Mouse (Mus musculus) adipocyte (in vitro differentiated cells): ENCODE results near the gene Nectin4.

Experiments used
- DNase-seq: peaks from one replicate; pipeline ENCODE4 v3.0.0-alpha.2; 2016; ENCODE audit warnings: low spot score

Nectin4 gene

DNA sequence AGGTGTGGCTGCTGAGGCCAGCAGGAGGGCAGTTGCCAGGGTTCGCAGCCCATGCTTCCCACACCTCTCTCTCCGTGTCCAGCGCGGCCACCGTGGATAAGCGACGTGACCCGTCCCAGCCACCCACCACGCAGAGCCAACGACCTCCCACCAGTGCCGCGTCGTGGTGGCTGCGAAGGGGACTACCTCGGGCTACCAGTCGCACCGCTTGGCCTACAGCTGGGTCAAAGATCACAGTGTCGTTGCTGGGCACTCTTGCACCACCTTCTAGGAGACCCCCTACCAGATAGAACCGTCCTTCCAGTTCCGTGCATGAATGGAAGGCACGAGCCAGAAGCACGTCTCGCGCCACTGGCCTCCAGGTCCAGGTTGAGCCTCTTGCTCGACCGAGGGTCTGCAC, 9.6 kb upstream of the Nectin4 start:
- DNase-seq, result no peak

DNA sequence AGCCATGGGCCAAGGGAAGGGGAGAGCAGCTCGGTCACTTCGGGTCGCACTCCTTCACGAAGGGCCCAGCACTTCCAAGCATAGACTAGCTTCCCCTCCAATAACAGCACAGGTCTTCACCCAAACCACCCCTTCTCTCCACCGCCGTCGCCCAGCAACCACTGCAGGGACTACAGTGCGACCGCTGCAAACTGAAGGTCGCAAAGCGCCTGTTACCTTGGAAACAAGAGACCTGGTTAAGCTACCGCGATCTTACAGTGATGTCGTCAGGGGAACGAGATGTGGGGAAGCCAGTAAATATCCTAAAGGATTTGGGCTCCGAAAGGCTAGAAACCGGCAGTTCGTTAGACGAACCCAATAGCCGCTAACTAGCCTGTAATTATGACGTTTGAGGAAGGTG, 9.2 kb upstream of the Nectin4 start, which contains the start of gene Klhdc9:
Klhdc9 (minus strand) TSS at position 143 of the 400 bp plus-strand sequence.
- no peak for DNase-seq

GRCm38 (mm10) chr1:171361106-171362103, 8.5 kb upstream of the Nectin4 start:
- peak; percentile 85 for DNase-seq

GRCm38 (mm10) chr1:171365934-171366333, 4.0 kb upstream of the Nectin4 start:
- DNase-seq, result no peak

GRCm38 (mm10) chr1:171372880-171373279, 3.0 kb downstream of the Nectin4 start:
- no peak for DNase-seq

- DNase-seq, result no peak
Observed at GRCm38 (mm10) chr1:171373946-171374345, 4.0 kb downstream of the Nectin4 start.

- no peak for DNase-seq
Observed at GRCm38 (mm10) chr1:171375646-171376097, 5.8 kb downstream of the Nectin4 start.

- no peak for DNase-seq
Observed at GRCm38 (mm10) chr1:171378298-171378697, 8.4 kb downstream of the Nectin4 start.

- DNase-seq, result no peak
Observed at GRCm38 (mm10) chr1:171379935-171380599, 10.2 kb downstream of the Nectin4 start.

- no peak for DNase-seq
Observed at GRCm38 (mm10) chr1:171382096-171382620, 12.3 kb downstream of the Nectin4 start.

GRCm38 (mm10) chr1:171384361-171384760, 14.5 kb downstream of the Nectin4 start:
- no peak for DNase-seq

DNA sequence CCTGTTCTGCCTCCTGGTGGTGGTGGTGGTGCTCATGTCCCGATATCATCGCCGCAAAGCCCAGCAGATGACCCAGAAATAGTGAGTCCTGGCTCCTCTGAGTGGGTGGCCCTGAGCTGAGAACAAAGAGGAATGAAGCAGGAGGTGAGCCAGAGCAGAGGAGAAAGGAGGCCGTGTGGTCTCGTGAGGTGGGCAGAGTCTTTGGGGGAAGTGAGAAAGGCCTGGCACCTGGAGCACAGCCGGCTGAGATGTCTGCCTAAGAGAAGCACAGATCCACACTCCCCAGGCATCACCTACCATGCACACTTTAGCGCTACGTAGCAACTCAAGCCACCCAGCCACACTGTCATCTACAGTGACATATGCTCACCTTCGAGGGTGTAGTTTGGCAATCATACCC, 15.3 kb downstream of the Nectin4 start:
- DNase-seq, result no peak

GRCm38 (mm10) chr1:171387099-171387498, 17.2 kb downstream of the Nectin4 start:
- DNase-seq, result no peak

DNA sequence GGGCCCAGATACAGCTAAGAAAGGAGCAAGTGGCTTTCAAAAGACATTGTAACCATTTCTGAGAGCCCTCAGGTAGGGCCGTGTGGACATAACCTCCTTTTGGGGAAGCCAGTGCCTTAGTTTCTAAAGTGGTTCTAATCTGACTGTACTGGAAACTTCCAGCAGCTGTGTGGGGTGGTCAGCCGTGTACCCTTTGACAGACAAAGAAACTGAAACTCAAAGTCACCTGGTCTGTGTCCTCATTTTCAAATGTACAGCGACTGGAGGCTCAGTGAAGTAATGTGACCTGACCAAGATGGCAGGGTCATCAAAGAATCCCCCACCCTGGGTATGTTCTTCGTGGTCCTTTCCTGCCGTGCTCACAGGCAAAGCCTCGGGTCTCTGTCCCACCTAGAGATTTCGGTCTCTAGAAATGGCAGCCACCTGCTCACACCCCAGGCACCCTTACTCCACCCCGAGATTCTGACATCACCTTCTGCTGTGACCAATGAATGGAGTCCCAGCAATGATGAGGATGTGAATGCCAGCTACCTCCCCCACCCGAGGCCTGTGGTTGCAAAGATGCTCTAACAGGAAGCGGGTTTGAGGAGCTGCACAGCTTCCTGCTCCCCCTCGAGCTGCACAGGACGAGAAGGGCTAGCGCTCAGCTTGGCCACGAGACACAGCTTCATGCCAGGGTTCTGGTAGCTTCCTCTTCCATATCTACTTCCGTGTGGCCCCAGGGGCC, 18.6 kb downstream of the Nectin4 start, which contains the start of gene Arhgap30:
Arhgap30 (plus strand) TSS at position 579 of the 727 bp plus-strand sequence.
- DNase-seq, result no peak

DNA sequence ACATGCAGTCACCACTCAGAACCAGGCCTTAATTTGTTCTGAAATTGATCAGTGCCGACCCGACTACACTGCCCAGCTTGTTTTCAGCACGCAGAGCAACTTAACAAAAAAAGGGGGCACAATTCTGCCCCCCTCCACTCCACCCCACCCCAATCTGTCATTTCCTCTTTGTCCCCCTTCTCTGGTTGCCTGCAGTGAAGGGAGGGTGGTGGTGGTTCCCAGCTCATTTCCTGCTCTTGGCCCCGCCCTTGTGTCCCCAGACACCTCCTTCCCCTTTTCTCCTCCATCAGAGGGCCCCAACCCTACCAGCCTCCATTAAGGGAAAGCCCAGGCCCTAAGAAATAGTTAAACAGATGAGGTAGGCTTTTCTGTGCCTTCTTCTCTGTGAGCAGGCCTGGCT, 20.2 kb downstream of the Nectin4 start:
- DNase-seq, result no peak

GRCm38 (mm10) chr1:171401821-171402220, 31.9 kb downstream of the Nectin4 start:
- no peak for DNase-seq

GRCm38 (mm10) chr1:171402991-171403390, 33.1 kb downstream of the Nectin4 start:
- no peak for DNase-seq

GRCm38 (mm10) chr1:171407263-171407662, 37.4 kb downstream of the Nectin4 start:
- no peak for DNase-seq

GRCm38 (mm10) chr1:171410231-171410630, 40.3 kb downstream of the Nectin4 start:
- DNase-seq, result no peak

DNA sequence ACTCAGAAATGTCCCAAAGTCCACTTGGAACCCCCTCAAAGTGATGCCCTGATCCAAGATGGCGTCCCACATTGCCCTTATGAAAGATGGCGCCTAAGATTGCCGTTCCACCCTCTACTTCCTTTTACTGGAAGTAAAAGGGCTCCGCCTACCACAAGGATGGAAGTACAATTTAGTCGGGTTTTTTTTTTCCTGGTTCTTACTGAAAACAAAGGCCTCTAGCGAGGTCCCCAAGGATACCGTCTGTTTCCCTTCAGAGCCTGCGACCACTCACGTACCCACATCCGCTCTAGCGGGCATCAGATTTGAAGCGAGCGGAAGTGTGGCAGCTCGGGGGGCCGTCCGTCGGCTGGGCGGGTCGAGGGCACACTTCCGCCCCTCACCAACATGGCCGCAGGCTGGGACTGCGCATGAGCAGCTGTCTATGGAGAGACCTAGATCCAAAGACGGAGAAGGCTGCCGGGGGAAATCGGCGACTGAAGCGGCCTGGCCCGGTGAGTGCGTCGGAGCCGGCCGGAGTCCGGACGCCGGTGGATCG, 41.1 kb downstream of the Nectin4 start, which contains the start of gene Usf1:
Usf1 (plus strand) TSS at position 367 of the 538 bp plus-strand sequence.
- DNase-seq, result peak; percentile 95

DNA sequence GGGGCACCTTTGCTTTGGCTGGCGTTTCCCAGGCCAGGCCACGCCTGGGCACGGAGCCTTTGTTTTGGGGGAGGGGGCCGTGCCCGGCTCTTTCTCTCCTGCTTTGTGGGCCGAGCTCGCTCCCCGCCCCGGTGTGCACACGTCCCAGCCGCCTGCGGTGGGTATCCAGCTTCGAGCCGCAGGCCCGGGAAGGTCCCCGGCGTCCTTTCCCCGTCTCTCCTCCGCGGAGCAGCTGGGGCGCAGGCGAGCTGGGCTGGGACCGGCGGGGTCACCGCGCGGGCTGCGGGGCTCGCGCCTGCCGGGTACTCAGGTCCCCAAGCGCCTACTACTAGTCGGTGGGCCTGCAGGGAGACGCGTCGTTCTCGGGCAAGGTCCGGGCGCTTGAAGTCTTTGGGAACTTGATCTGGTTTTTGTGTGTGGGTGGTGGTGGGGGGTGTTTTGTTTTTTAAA, 41.6 kb downstream of the Nectin4 start:
- no peak for DNase-seq
